Mouse (Mus musculus) kidney, postnatal 25 days (tissue): ENCODE measurements at regions not wholly inside any gene's neighbourhood (a gene's known extent, or its start where the extent isn't known, plus 50 kb on each side); places are given as distances from the start of the nearest gene placed in this dataset.
A peak's percentile ranks its signal among the peaks of the same experiment; 100 is the strongest.

Source experiments
- DNase-seq, 2 experiments: peaks; one replicate each; pipeline ENCODE4 v3.0.0; 2021; ENCODE audit warnings: mixed read lengths in 2 of 2

GRCm38 (mm10) chr12:13668485-13669022 lies 399.6 kb downstream of the Nbas start:
- DNase-seq, result no peak

- DNase-seq, result peak in 1 of 2 experiments; percentile 4
These were observed 370.4 kb downstream of the Nbas start for GRCm38 (mm10) chr12:13639336-13639735.
